Mouse (Mus musculus) stomach, postnatal 0 days (tissue): ENCODE measurements at regions not wholly inside any gene's neighbourhood (a gene's known extent, or its start where the extent isn't known, plus 50 kb on each side); places are given as distances from the start of the nearest gene placed in this dataset.

Experiments
- ATAC-seq: fragments of 200-750 bp; cut with Nextera tagmentation; 2 replicates; pipeline ENCODE4 v1.8.0; 2017; ENCODE audit not compliant: low FRiP score, low TSS enrichment
- DNase-seq: peaks from one replicate; pipeline ENCODE4 v3.0.0-alpha.2; 2016; ENCODE audit warnings: low spot score
- H3K27ac ChIP-seq: fragments of 300-500 bp; sonication (generic); replicated peaks from 2 replicates; pipeline ENCODE4 v1.5.1; 2014; ENCODE audit warnings: mild to moderate bottlenecking, control low read depth
- H3K27me3 ChIP-seq: fragments of 300-500 bp; sonication (generic); 2 replicates; pipeline ENCODE4 v1.6.1; 2014; ENCODE audit warnings: low read length; ENCODE audit not compliant: control insufficient read depth, insufficient read depth
- H3K36me3 ChIP-seq: fragments of 300-500 bp; sonication (generic); 2 replicates; pipeline ENCODE4 v1.6.1; 2014; ENCODE audit warnings: low read length, mixed read lengths; ENCODE audit not compliant: control insufficient read depth, insufficient read depth
- H3K4me1 ChIP-seq: fragments of 300-500 bp; sonication (generic); replicated peaks from 2 replicates; pipeline ENCODE4 v1.6.1; 2014; ENCODE audit warnings: antibody characterized with exemption; ENCODE audit not compliant: control insufficient read depth, insufficient read depth
- H3K4me2 ChIP-seq: fragments of 300-500 bp; sonication (generic); replicated peaks from 2 replicates; pipeline ENCODE4 v1.6.1; 2014; ENCODE audit warnings: low read depth, mild to moderate bottlenecking, control low read depth, moderate library complexity
- H3K4me3 ChIP-seq: fragments of 300-500 bp; sonication (generic); 2 replicates; pipeline ENCODE4 v1.5.1; 2014; ENCODE audit warnings: low read depth, low read length, control low read depth
- H3K9ac ChIP-seq: fragments of 300-500 bp; sonication (generic); 2 replicates; pipeline ENCODE4 v1.6.1; 2014; ENCODE audit warnings: mild to moderate bottlenecking, low read length, control low read depth, mixed read lengths
- H3K9me3 ChIP-seq: fragments of 300-500 bp; sonication (generic); 2 replicates; pipeline ENCODE4 v1.6.1; 2016; ENCODE audit warnings: low read length; ENCODE audit not compliant: control insufficient read depth
- CTCF ChIP-seq: IDR thresholded peaks from 2 replicates; pipeline ENCODE4 v1.5.1; 2016; ENCODE audit warnings: antibody characterized with exemption, low read depth, mild to moderate bottlenecking, moderate library complexity
- EP300 ChIP-seq: optimal IDR thresholded peaks from 2 replicates; pipeline ENCODE3; 2016; ENCODE audit warnings: antibody characterized with exemption
- WGBS: fragments of 180-500 bp; shearing (Covaris S2); extraction: QIAGEN DNeasy Blood & Tissue Kit; methylation state at CpG from one replicate; pipeline ENCODE4 v1.1.7; 2014; 5-methylcytosine and 5-hydroxymethylcytosine counted together

DNA sequence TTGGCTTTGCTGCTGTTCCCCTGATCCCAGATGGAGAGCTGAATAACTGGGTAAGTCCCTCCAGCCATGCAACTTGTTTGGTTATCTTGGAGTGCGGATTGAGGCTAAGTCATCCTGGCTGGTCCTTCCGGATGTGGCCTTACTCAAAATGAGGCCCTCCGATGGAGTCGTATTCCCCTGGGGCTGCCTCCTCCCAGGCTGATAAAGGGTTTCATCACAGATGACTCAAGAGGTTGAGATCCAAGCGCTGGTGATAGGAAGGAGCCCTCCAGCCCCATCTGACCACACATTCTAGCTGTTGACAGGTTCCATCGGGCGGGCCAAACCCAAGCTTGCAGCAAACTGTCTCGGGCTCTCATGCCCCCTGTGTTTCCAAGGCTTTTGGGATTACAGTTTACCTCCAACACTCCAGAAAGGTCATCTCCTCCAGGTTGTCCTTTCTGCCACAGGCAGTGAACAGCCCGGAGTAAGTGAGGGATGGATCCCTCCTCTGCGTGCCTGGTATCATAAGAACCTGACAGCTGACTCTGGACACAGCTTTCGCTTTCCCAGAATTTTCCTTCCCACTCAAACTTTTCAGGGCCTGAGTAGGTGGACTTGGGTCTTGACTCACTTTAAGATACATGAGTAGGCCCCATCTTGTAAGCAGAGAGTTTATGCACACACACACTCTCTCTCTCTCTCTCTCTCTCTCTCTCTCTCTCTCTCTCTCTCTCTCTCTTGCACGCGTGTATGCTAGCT is 68.7 kb downstream of the Sox9 start:
- no peaks in the 10 kb centered on the region for H3K9me3 ChIP-seq
- TF ChIP-seq CTCF (no peak), EP300 (no peak)
- no peak overlapping the region for H3K4me3 ChIP-seq
- no peaks in the 10 kb centered on the region for H3K27me3 ChIP-seq
- WGBS = 82% methylated on average over 13 of the region's 13 CpGs
- no peak overlapping the region for H3K27ac ChIP-seq
- H3K36me3 ChIP-seq = no peaks in the 10 kb centered on the region
- no peak overlapping the region for H3K4me2 ChIP-seq
- no peaks in the 10 kb centered on the region for H3K4me1 ChIP-seq
- no peak for ATAC-seq
- DNase-seq = no peak
- H3K9ac ChIP-seq = no peak overlapping the region

DNA sequence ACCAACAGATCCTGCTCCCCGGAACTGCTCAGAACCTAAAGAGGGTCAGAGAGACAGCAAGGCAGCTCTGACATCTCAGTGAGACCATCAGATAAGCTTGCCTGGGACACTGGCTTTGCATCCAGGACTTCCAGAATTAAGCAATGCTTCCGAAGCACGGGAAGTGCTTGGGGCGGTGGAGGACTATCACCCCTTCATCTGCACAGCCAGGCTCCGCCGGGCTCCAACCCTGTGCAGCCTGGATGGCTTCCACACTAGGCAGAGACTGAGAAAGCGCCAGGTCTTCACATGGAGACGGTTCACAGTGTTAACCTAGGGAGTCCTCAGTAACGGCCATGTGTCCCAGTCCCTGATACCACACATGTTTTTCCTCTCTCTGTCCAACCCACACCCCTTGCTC is 69.3 kb downstream of the Sox9 start:
- no peaks in the 10 kb centered on the region for H3K9me3 ChIP-seq
- no peak for DNase-seq
- H3K27me3 ChIP-seq = no peaks in the 10 kb centered on the region
- no peak for TF ChIP-seq EP300
- TF ChIP-seq CTCF = no peak
- no peak overlapping the region for H3K4me3 ChIP-seq
- no peak overlapping the region for H3K27ac ChIP-seq
- no peak overlapping the region for H3K9ac ChIP-seq
- H3K4me1 ChIP-seq = no peaks in the 10 kb centered on the region
- no peak overlapping the region for H3K4me2 ChIP-seq
- no peaks in the 10 kb centered on the region for H3K36me3 ChIP-seq
- 82% methylated on average over 9 of the region's 9 CpGs for WGBS
- ATAC-seq = no peak

DNA sequence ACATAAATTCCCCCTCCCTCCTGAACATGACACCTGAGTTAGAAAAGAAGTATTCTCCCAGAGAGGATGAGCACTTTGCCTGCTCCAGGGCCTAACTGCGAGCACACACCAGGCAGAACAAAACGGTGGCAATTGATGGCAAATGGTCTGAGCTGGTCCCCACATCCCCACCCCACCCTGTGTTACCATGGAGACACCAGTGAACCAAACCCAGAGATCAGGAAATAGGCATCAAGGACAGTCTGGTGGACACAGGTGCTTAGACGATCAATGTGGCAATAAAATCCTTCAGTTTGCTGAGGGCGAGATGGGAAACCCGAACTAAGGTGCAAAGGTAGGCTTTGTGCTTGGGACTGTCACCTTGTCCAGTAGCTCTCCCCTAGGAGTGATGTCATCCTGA is 74.0 kb downstream of the Sox9 start:
- H3K36me3 ChIP-seq = no peaks in the 10 kb centered on the region
- 88% methylated on average over 5 of the region's 5 CpGs for WGBS
- H3K9ac ChIP-seq = no peak overlapping the region
- no peak overlapping the region for H3K4me2 ChIP-seq
- H3K27ac ChIP-seq = no peak overlapping the region
- TF ChIP-seq EP300 (no peak), CTCF (no peak)
- no peaks in the 10 kb centered on the region for H3K9me3 ChIP-seq
- ATAC-seq (no peak), DNase-seq (no peak)
- H3K4me3 ChIP-seq = no peak overlapping the region
- H3K4me1 ChIP-seq = no peaks in the 10 kb centered on the region
- H3K27me3 ChIP-seq = no peaks in the 10 kb centered on the region

DNA sequence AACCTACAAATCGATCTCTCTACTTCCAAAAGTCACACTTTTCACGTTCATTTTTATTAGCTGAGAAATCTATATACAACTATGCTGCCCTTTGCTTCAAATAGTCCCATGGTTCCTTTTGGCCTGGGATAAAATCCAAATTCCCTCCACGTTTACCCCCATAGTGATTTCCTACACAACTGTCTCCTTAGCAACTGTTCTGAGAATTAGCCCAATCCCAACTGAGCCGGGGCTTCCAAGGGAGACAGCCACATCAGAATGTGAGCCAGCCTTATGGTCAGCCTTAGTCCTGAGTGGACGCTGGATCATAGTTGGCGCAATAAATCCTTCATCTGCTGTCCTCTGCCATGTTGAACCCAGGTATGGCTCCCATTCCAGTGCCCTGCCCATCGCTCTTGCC is 77.3 kb downstream of the Sox9 start:
- Histone ChIP-seq H3K4me3 (no peak overlapping the region), H3K4me2 (no peak overlapping the region), H3K9ac (no peak overlapping the region), H3K27ac (no peak overlapping the region), H3K4me1 (no peaks in the 10 kb centered on the region), H3K36me3 (no peaks in the 10 kb centered on the region), H3K9me3 (no peaks in the 10 kb centered on the region), H3K27me3 (no peaks in the 10 kb centered on the region)
- no peak for TF ChIP-seq CTCF
- TF ChIP-seq EP300 = no peak
- no peak for ATAC-seq
- WGBS = 80% methylated on average over 7 of the region's 7 CpGs
- no peak for DNase-seq

DNA sequence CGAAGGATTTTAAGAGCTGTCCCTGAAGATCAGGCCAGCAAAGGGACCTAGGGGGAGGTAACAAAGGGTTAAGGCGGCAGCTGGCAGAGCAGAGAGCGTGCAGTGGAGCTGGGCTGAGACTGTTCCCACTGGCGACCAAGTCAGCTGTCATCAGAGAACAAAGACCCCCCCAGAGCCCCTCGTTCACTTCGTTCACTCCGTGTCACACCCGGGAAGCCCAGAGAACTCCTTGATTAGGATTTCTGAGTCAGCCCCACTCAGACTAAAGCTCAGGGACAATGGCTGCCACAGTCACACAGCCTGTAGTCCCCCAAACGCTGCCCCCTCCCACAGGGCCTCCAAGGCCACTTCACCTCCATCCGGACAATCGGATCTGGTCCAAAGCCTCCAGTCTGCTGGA is 78.8 kb downstream of the Sox9 start:
- 38% methylated on average over 11 of the region's 11 CpGs for WGBS
- H3K4me3 ChIP-seq = no peak overlapping the region
- ATAC-seq = no peak
- H3K27me3 ChIP-seq = no peaks in the 10 kb centered on the region
- no peaks in the 10 kb centered on the region for H3K36me3 ChIP-seq
- H3K9me3 ChIP-seq = no peaks in the 10 kb centered on the region
- no peaks in the 10 kb centered on the region for H3K4me1 ChIP-seq
- no peak overlapping the region for H3K4me2 ChIP-seq
- H3K27ac ChIP-seq = no peak overlapping the region
- DNase-seq = no peak
- TF ChIP-seq CTCF = no peak
- no peak for TF ChIP-seq EP300
- H3K9ac ChIP-seq = no peak overlapping the region

DNA sequence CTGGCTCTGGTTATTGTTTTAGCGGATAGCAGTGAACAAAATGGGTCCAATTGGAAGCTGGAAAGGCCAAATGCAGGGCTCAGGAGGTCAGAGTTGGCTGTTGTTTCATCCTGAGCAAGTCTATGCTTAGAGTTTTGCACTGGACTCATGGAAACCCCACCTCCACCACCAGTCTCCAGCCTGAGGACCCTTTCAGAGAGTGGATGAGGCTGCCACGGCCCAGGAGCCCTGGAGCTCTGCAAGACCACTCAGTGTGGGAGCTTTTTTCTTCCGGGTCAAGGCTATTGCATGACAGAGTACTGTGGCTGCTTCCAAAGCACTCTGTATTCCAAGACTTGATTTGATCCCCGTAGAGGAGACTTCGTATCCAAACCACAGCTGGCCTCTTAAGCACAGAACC is 79.2 kb downstream of the Sox9 start:
- Histone ChIP-seq H3K9ac (no peak overlapping the region), H3K4me2 (no peak overlapping the region), H3K4me3 (no peak overlapping the region), H3K27me3 (no peaks in the 10 kb centered on the region), H3K36me3 (no peaks in the 10 kb centered on the region), H3K9me3 (no peaks in the 10 kb centered on the region), H3K27ac (no peak overlapping the region), H3K4me1 (no peaks in the 10 kb centered on the region)
- TF ChIP-seq CTCF = no peak
- no peak for TF ChIP-seq EP300
- ATAC-seq (no peak), DNase-seq (no peak)
- WGBS = 84% methylated on average over 5 of the region's 5 CpGs
